Mouse (Mus musculus): ENCODE results near the gene Gm20888. TPM values are rescaled to one million over a fixed set of nuclear protein-coding genes. Genes with fewer than 3 reads are reported as not detected.
"Not testable (repeated sequence)": the region's sequence is repeated elsewhere in the genome, so short reads cannot be mapped to it uniquely, and the experiment has no call there.

The Gm20888 gene
- polyA plus RNA-seq (2015; fragmentation: Nextera tagmentation; extraction: Ambion mirVana), result not detected in 2 replicates

GRCm38 (mm10) chrY:70441582-70441981 is at the start of gene Gm20888:
Gm20888 (plus strand) TSS chrY:70441882.
- WGBS, result no CpG with 5 or more reads among the region's 6 CpGs
- not testable (repeated sequence) for H3K4me1 ChIP-seq (replicated peaks; ENCODE audit: control insufficient read depth, insufficient read depth); H3K27me3 ChIP-seq (ENCODE audit: control insufficient read depth, insufficient read depth, low read length); H3K4me2 ChIP-seq (replicated peaks; ENCODE audit: low read depth); ATAC-seq (ENCODE audit: low FRiP score, low TSS enrichment); H3K9me3 ChIP-seq (ENCODE audit: control insufficient read depth, low read length); H3K4me3 ChIP-seq (ENCODE audit: low read depth, low read length); H3K9ac ChIP-seq (ENCODE audit: low read length); H3K27ac ChIP-seq (replicated peaks); DNase-seq (ENCODE audit: low spot score); H3K36me3 ChIP-seq (ENCODE audit: control insufficient read depth, insufficient read depth, low read length)

Other genes starting within 250 kb of the Gm20888 start
- gene Gm21118, start 168.2 kb upstream of the Gm20888 start, polyA plus RNA-seq (2015; fragmentation: Nextera tagmentation; extraction: Ambion mirVana), result not detected in 2 replicates
- not detected in 2 replicates for gene Gm29423, start 138.6 kb upstream of the Gm20888 start, polyA plus RNA-seq (2015; fragmentation: Nextera tagmentation; extraction: Ambion mirVana)
- gene Gm29644, start 138.5 kb upstream of the Gm20888 start, polyA plus RNA-seq (2015; fragmentation: Nextera tagmentation; extraction: Ambion mirVana), result not detected in 2 replicates